Mouse (Mus musculus) lung, embryonic 15.5 days (tissue): ENCODE data around the gene Slc44a2. TPM values are rescaled to one million over a fixed set of nuclear protein-coding genes. Genes with fewer than 3 reads are reported as not detected.
A peak's percentile ranks its signal among the peaks of the same experiment; 100 is the strongest.
"Not testable (repeated sequence)": the region's sequence is repeated elsewhere in the genome, so short reads cannot be mapped to it uniquely, and the experiment has no call there.

Source experiments
- ATAC-seq: fragments of 200-750 bp; cut with Nextera tagmentation; 2 replicates; pipeline ENCODE4 v1.8.0; 2017; ENCODE audit warnings: moderate number of reproducible peaks, borderline replicate concordance; ENCODE audit not compliant: low FRiP score, low TSS enrichment; ENCODE audit errors: extremely low read depth
- H3K27ac ChIP-seq: fragments of 300-500 bp; sonication (generic); 2 replicates; pipeline ENCODE4 v1.5.1; 2015; ENCODE audit warnings: moderate library complexity, mild to moderate bottlenecking, inconsistent platforms
- H3K27me3 ChIP-seq: fragments of 300-500 bp; sonication (generic); 2 replicates; pipeline ENCODE4 v1.6.1; 2015; ENCODE audit warnings: inconsistent platforms
- H3K36me3 ChIP-seq: fragments of 300-500 bp; sonication (generic); 2 replicates; pipeline ENCODE4 v1.6.1; 2015; ENCODE audit warnings: inconsistent platforms
- H3K4me1 ChIP-seq: fragments of 300-500 bp; sonication (generic); 2 replicates; pipeline ENCODE4 v1.6.1; 2015; ENCODE audit warnings: inconsistent platforms
- H3K4me2 ChIP-seq: fragments of 300-500 bp; sonication (generic); 2 replicates; pipeline ENCODE4 v1.6.1; 2015; ENCODE audit warnings: inconsistent platforms, mild to moderate bottlenecking, moderate library complexity
- H3K4me3 ChIP-seq: fragments of 300-500 bp; sonication (generic); 2 replicates; pipeline ENCODE4 v1.5.1; 2015; ENCODE audit warnings: mild to moderate bottlenecking, inconsistent platforms
- H3K9ac ChIP-seq: fragments of 300-500 bp; sonication (generic); 2 replicates; pipeline ENCODE4 v1.6.1; 2015; ENCODE audit warnings: inconsistent platforms
- H3K9me3 ChIP-seq: fragments of 300-500 bp; sonication (generic); 2 replicates; pipeline ENCODE4 v1.6.1; 2016; ENCODE audit warnings: inconsistent platforms
- WGBS: fragments of 180-500 bp; shearing (Covaris S2); methylation state at CpG from one replicate; pipeline ENCODE4 v1.1.7; 2015; 5-methylcytosine and 5-hydroxymethylcytosine counted together
- polyA plus RNA-seq: library from polyadenylated mRNA; unstranded; fragments of >200 nt; fragmentation: Nextera tagmentation; extraction: Ambion mirVana; gene quantifications from 2 replicates; pipeline ENCODE4 v1.2.1, GENCODE M21; 2015

The Slc44a2 gene
- polyA plus RNA-seq, 1 experiment from 2014 or later: 146 TPM

- no peak for ATAC-seq
- peak overlapping the region; percentile 44 for H3K9ac ChIP-seq
- H3K4me3 ChIP-seq: peak overlapping the region; percentile 50
Measured at GRCm38 (mm10) chr9:21311695-21312094, 8.8 kb upstream of the Slc44a2 start.

GRCm38 (mm10) chr9:21312134-21312533, 8.4 kb upstream of the Slc44a2 start, which contains the start of gene Ap1m2:
Gene Ap1m2 (minus strand): TSS chr9:21312337.
- peak within 1 kb of the TSS; percentile 50 for H3K4me3 ChIP-seq
- ATAC-seq: 0 out of 2 replicates have a peak, but pooled peaks have one; percentile 12
- no peaks in the 10 kb centered on the region for H3K9me3 ChIP-seq
- 12% methylated on average over 26 of the region's 35 CpGs for WGBS
- H3K9ac ChIP-seq: peak within 1 kb of the TSS; percentile 44
- peak within 1 kb of the TSS; percentile 51 for H3K4me2 ChIP-seq
- H3K36me3 ChIP-seq: no peaks in the 10 kb centered on the region
- peaks cover 16% of the 10 kb centered on the region for H3K27me3 ChIP-seq
- no peaks in the 10 kb centered on the region for H3K4me1 ChIP-seq
- H3K27ac ChIP-seq: 0 out of 2 replicates have a peak within 1 kb of the TSS, but pooled peaks have one; percentile 3

More at GRCm38 (mm10) chr9:21311695-21312094, 8.8 kb upstream of the Slc44a2 start:
- whole genome bisulfite sequencing: 19% methylated on average over 7 of the region's 7 CpGs
- no peaks in the 10 kb centered on the region for H3K4me1 ChIP-seq
- H3K27ac ChIP-seq: 0 out of 2 replicates have a peak overlapping the region, but pooled peaks have one; percentile 3
- H3K9me3 ChIP-seq: no peaks in the 10 kb centered on the region
- peak overlapping the region; percentile 51 for H3K4me2 ChIP-seq
- H3K27me3 ChIP-seq: peaks cover 16% of the 10 kb centered on the region
- no peaks in the 10 kb centered on the region for H3K36me3 ChIP-seq

GRCm38 (mm10) chr9:21313394-21313793, 7.1 kb upstream of the Slc44a2 start:
- Histone ChIP-seq H3K9me3 (no peaks in the 10 kb centered on the region), H3K9ac (no peak overlapping the region), H3K4me2 (no peak overlapping the region), H3K4me3 (no peak overlapping the region), H3K36me3 (no peaks in the 10 kb centered on the region), H3K27ac (no peak overlapping the region), H3K4me1 (no peaks in the 10 kb centered on the region), H3K27me3 (peaks cover 16% of the 10 kb centered on the region)
- WGBS: 8% methylated on average over 11 of the region's 11 CpGs
- peak; percentile 63; the same call in 1 of the 2 replicates for ATAC-seq

GRCm38 (mm10) chr9:21314367-21315140, 5.9 kb upstream of the Slc44a2 start:
- 89% methylated on average over 9 of the region's 9 CpGs for WGBS
- Histone ChIP-seq H3K9me3 (no peaks in the 10 kb centered on the region), H3K27me3 (peaks cover 16% of the 10 kb centered on the region), H3K27ac (no peak overlapping the region), H3K36me3 (no peaks in the 10 kb centered on the region), H3K4me2 (no peak overlapping the region), H3K4me1 (no peaks in the 10 kb centered on the region), H3K9ac (no peak overlapping the region), H3K4me3 (no peak overlapping the region)
- no peak for ATAC-seq

GRCm38 (mm10) chr9:21315421-21315820, 5.1 kb upstream of the Slc44a2 start:
- H3K4me3 ChIP-seq: no peak overlapping the region
- no peak overlapping the region for H3K4me2 ChIP-seq
- ATAC-seq: no peak
- H3K27ac ChIP-seq: no peak overlapping the region
- peaks cover 4% of the 10 kb centered on the region; the same call in 1 of the 2 replicates for H3K4me1 ChIP-seq
- no peaks in the 10 kb centered on the region for H3K9me3 ChIP-seq
- peaks cover 16% of the 10 kb centered on the region for H3K27me3 ChIP-seq
- no peaks in the 10 kb centered on the region for H3K36me3 ChIP-seq
- H3K9ac ChIP-seq: no peak overlapping the region
- WGBS: 41% methylated on average over 5 of the region's 5 CpGs

GRCm38 (mm10) chr9:21316696-21317095, 3.8 kb upstream of the Slc44a2 start:
- ATAC-seq: no peak
- no peak overlapping the region for H3K27ac ChIP-seq
- 69% methylated on average over 7 of the region's 7 CpGs for WGBS

GRCm38 (mm10) chr9:21318792-21319191, 1.7 kb upstream of the Slc44a2 start:
- Histone ChIP-seq H3K9ac (no peak overlapping the region), H3K27ac (no peak overlapping the region), H3K27me3 (no peaks in the 10 kb centered on the region), H3K36me3 (no peaks in the 10 kb centered on the region), H3K4me1 (peaks cover 16% of the 10 kb centered on the region), H3K4me2 (no peak overlapping the region), H3K4me3 (no peak overlapping the region), H3K9me3 (no peaks in the 10 kb centered on the region)
- 92% methylated on average over 6 of the region's 6 CpGs for WGBS
- ATAC-seq: no peak

More at GRCm38 (mm10) chr9:21316696-21317095, 3.8 kb upstream of the Slc44a2 start:
- peaks cover 11% of the 10 kb centered on the region for H3K27me3 ChIP-seq
- H3K36me3 ChIP-seq: no peaks in the 10 kb centered on the region
- no peak overlapping the region for H3K4me3 ChIP-seq
- H3K4me1 ChIP-seq: peaks cover 11% of the 10 kb centered on the region
- H3K4me2 ChIP-seq: no peak overlapping the region
- H3K9me3 ChIP-seq: no peaks in the 10 kb centered on the region
- no peak overlapping the region for H3K9ac ChIP-seq

- H3K27ac ChIP-seq: no peak overlapping the region
- ATAC-seq: no peak
- H3K9me3 ChIP-seq: no peaks in the 10 kb centered on the region
- no peak overlapping the region for H3K9ac ChIP-seq
- H3K27me3 ChIP-seq: no peaks in the 10 kb centered on the region
- H3K4me1 ChIP-seq: peaks cover 16% of the 10 kb centered on the region
- H3K36me3 ChIP-seq: no peaks in the 10 kb centered on the region
- WGBS: 91% methylated on average over 4 of the region's 4 CpGs
- no peak overlapping the region for H3K4me2 ChIP-seq
- H3K4me3 ChIP-seq: no peak overlapping the region
Measured at GRCm38 (mm10) chr9:21319503-21319902, 995 bp upstream of the Slc44a2 start.

- Histone ChIP-seq H3K4me1 (peaks cover 16% of the 10 kb centered on the region), H3K27me3 (no peaks in the 10 kb centered on the region), H3K4me3 (peak overlapping the region; percentile 55), H3K36me3 (no peaks in the 10 kb centered on the region), H3K9me3 (no peaks in the 10 kb centered on the region), H3K27ac (no peak overlapping the region), H3K4me2 (peak overlapping the region; percentile 82), H3K9ac (peak overlapping the region; percentile 62)
- ATAC-seq: no peak; the same call in none of the 2 replicates
- 21% methylated on average over 4 of the region's 4 CpGs for WGBS
Measured at GRCm38 (mm10) chr9:21320280-21320618, 249 bp upstream of the Slc44a2 start.

GRCm38 (mm10) chr9:21321513-21321835, 976 bp downstream of the Slc44a2 start:
- H3K4me2 ChIP-seq: peak overlapping the region; percentile 82
- H3K4me3 ChIP-seq: peak overlapping the region; percentile 55
- H3K4me1 ChIP-seq: peaks cover 16% of the 10 kb centered on the region
- no peaks in the 10 kb centered on the region for H3K9me3 ChIP-seq
- H3K27ac ChIP-seq: peak overlapping the region; percentile 32
- 0 out of 2 replicates have a peak, but pooled peaks have one; percentile 11 for ATAC-seq
- 0 out of 2 replicates have a peak, but pooled peaks cover under 1% of the 10 kb centered on the region for H3K36me3 ChIP-seq
- H3K27me3 ChIP-seq: no peaks in the 10 kb centered on the region
- 4% methylated on average over 6 of the region's 6 CpGs for WGBS
- peak overlapping the region; percentile 62 for H3K9ac ChIP-seq

GRCm38 (mm10) chr9:21322211-21322916, 1.9 kb downstream of the Slc44a2 start:
- H3K27me3 ChIP-seq: no peaks in the 10 kb centered on the region
- H3K9me3 ChIP-seq: no peaks in the 10 kb centered on the region
- H3K9ac ChIP-seq: no peak overlapping the region
- H3K4me3 ChIP-seq: peak overlapping the region; percentile 55; the same call in 1 of the 2 replicates
- peak overlapping the region; percentile 32; the same call in 1 of the 2 replicates for H3K27ac ChIP-seq
- ATAC-seq: no peak
- peak overlapping the region; percentile 82 for H3K4me2 ChIP-seq
- peaks cover 21% of the 10 kb centered on the region for H3K4me1 ChIP-seq
- 0 out of 2 replicates have a peak, but pooled peaks cover 2% of the 10 kb centered on the region for H3K36me3 ChIP-seq
- WGBS: 83% methylated on average over 19 of the region's 19 CpGs

- not testable (repeated sequence) for H3K27me3 ChIP-seq, H3K9ac ChIP-seq, ATAC-seq, H3K9me3 ChIP-seq, H3K27ac ChIP-seq, H3K36me3 ChIP-seq, H3K4me2 ChIP-seq, H3K4me3 ChIP-seq
- peaks cover 27% of the 10 kb centered on the region for H3K4me1 ChIP-seq
- 83% methylated on average over 8 of the region's 8 CpGs for WGBS
Measured at GRCm38 (mm10) chr9:21322917-21323297, 2.4 kb downstream of the Slc44a2 start.
